Mouse (Mus musculus): ENCODE measurements at regions not wholly inside any gene's neighbourhood (a gene's known extent, or its start where the extent isn't known, plus 50 kb on each side); places are given as distances from the start of the nearest gene placed in this dataset.

- Histone ChIP-seq H3K4me1 (ENCODE audit: control insufficient read depth, insufficient read depth, low read length) (no peaks in the 10 kb centered on the region), H3K4me3 (ENCODE audit: low read depth, low read length) (no peak overlapping the region), H3K36me3 (replicated peaks; ENCODE audit: control insufficient read depth, insufficient read depth, low read depth, low read length) (no peaks in the 10 kb centered on the region), H3K9me3 (replicated peaks; ENCODE audit: control insufficient read depth, low read length) (no peaks in the 10 kb centered on the region), H3K9ac (replicated peaks; ENCODE audit: low read length) (no peak overlapping the region), H3K4me2 (ENCODE audit: low read depth, low read length) (no peak overlapping the region), H3K27me3 (ENCODE audit: control insufficient read depth, insufficient read depth, low read length) (no peaks in the 10 kb centered on the region), H3K27ac (replicated peaks; ENCODE audit: low read depth, low read length) (no peak overlapping the region)
- no peak for DNase-seq (ENCODE audit: low spot score)
- WGBS = 86% methylated on average over 10 of the region's 10 CpGs
- ATAC-seq (replicated peaks; ENCODE audit: insufficient number of reproducible peaks, low FRiP score, low TSS enrichment, low read depth) = no peak
These were observed 387.9 kb downstream of the Insc start for GRCm38 (mm10) chr7:115131259-115131969.

GRCm38 (mm10) chr7:115131970-115132551, 388.6 kb downstream of the Insc start:
- H3K4me2 ChIP-seq (ENCODE audit: low read depth, low read length) = no peak overlapping the region
- WGBS = 65% methylated on average over 11 of the region's 11 CpGs
- H3K4me1 ChIP-seq (ENCODE audit: control insufficient read depth, insufficient read depth, low read length) = no peaks in the 10 kb centered on the region
- ATAC-seq (replicated peaks; ENCODE audit: insufficient number of reproducible peaks, low FRiP score, low TSS enrichment, low read depth) (no peak), DNase-seq (ENCODE audit: low spot score) (peak; percentile 50)
- H3K4me3 ChIP-seq (ENCODE audit: low read depth, low read length) = no peak overlapping the region
- H3K9ac ChIP-seq (replicated peaks; ENCODE audit: low read length) = no peak overlapping the region
- H3K27ac ChIP-seq (replicated peaks; ENCODE audit: low read depth, low read length) = no peak overlapping the region; the same call in 1 of the 2 replicates
- H3K27me3 ChIP-seq (ENCODE audit: control insufficient read depth, insufficient read depth, low read length) = no peaks in the 10 kb centered on the region
- H3K36me3 ChIP-seq (replicated peaks; ENCODE audit: control insufficient read depth, insufficient read depth, low read depth, low read length) = no peaks in the 10 kb centered on the region
- H3K9me3 ChIP-seq (replicated peaks; ENCODE audit: control insufficient read depth, low read length) = no peaks in the 10 kb centered on the region

- ATAC-seq (replicated peaks; ENCODE audit: insufficient number of reproducible peaks, low FRiP score, low TSS enrichment, low read depth) (no peak), DNase-seq (ENCODE audit: low spot score) (no peak)
- H3K4me2 ChIP-seq (ENCODE audit: low read depth, low read length) = no peak overlapping the region
- no peak overlapping the region; the same call in 1 of the 2 replicates for H3K27ac ChIP-seq (replicated peaks; ENCODE audit: low read depth, low read length)
- 76% methylated on average over 3 of the region's 3 CpGs for WGBS
- no peak overlapping the region for H3K4me3 ChIP-seq (ENCODE audit: low read depth, low read length)
- no peak overlapping the region for H3K9ac ChIP-seq (replicated peaks; ENCODE audit: low read length)
- no peaks in the 10 kb centered on the region for H3K9me3 ChIP-seq (replicated peaks; ENCODE audit: control insufficient read depth, low read length)
- H3K36me3 ChIP-seq (replicated peaks; ENCODE audit: control insufficient read depth, insufficient read depth, low read depth, low read length) = no peaks in the 10 kb centered on the region
- H3K4me1 ChIP-seq (ENCODE audit: control insufficient read depth, insufficient read depth, low read length) = no peaks in the 10 kb centered on the region
- no peaks in the 10 kb centered on the region for H3K27me3 ChIP-seq (ENCODE audit: control insufficient read depth, insufficient read depth, low read length)
These were observed 389.1 kb downstream of the Insc start for GRCm38 (mm10) chr7:115132595-115132994.

GRCm38 (mm10) chr7:115134926-115135575, 391.6 kb downstream of the Insc start:
- H3K9me3 ChIP-seq (replicated peaks; ENCODE audit: control insufficient read depth, low read length) = no peaks in the 10 kb centered on the region
- H3K27ac ChIP-seq (replicated peaks; ENCODE audit: low read depth, low read length) = no peak overlapping the region
- no peak for ATAC-seq (replicated peaks; ENCODE audit: insufficient number of reproducible peaks, low FRiP score, low TSS enrichment, low read depth)
- H3K4me3 ChIP-seq (ENCODE audit: low read depth, low read length) = no peak overlapping the region
- no peak for DNase-seq (ENCODE audit: low spot score)
- no peaks in the 10 kb centered on the region for H3K36me3 ChIP-seq (replicated peaks; ENCODE audit: control insufficient read depth, insufficient read depth, low read depth, low read length)
- no peak overlapping the region for H3K9ac ChIP-seq (replicated peaks; ENCODE audit: low read length)
- H3K27me3 ChIP-seq (ENCODE audit: control insufficient read depth, insufficient read depth, low read length) = no peaks in the 10 kb centered on the region
- H3K4me2 ChIP-seq (ENCODE audit: low read depth, low read length) = no peak overlapping the region
- no peaks in the 10 kb centered on the region for H3K4me1 ChIP-seq (ENCODE audit: control insufficient read depth, insufficient read depth, low read length)
- 80% methylated on average over 3 of the region's 3 CpGs for WGBS

- H3K4me2 ChIP-seq (ENCODE audit: low read depth, low read length) = no peak overlapping the region
- no peak overlapping the region for H3K9ac ChIP-seq (replicated peaks; ENCODE audit: low read length)
- no peaks in the 10 kb centered on the region for H3K4me1 ChIP-seq (ENCODE audit: control insufficient read depth, insufficient read depth, low read length)
- H3K27ac ChIP-seq (replicated peaks; ENCODE audit: low read depth, low read length) = no peak overlapping the region
- WGBS = 84% methylated on average over 3 of the region's 3 CpGs
- H3K4me3 ChIP-seq (ENCODE audit: low read depth, low read length) = no peak overlapping the region
- DNase-seq (ENCODE audit: low spot score) = no peak
- ATAC-seq (replicated peaks; ENCODE audit: insufficient number of reproducible peaks, low FRiP score, low TSS enrichment, low read depth) = no peak
- no peaks in the 10 kb centered on the region for H3K36me3 ChIP-seq (replicated peaks; ENCODE audit: control insufficient read depth, insufficient read depth, low read depth, low read length)
- H3K27me3 ChIP-seq (ENCODE audit: control insufficient read depth, insufficient read depth, low read length) = no peaks in the 10 kb centered on the region
- no peaks in the 10 kb centered on the region for H3K9me3 ChIP-seq (replicated peaks; ENCODE audit: control insufficient read depth, low read length)
These were observed 396.8 kb downstream of the Insc start for GRCm38 (mm10) chr7:115140286-115140685.

- Histone ChIP-seq H3K36me3 (replicated peaks; ENCODE audit: control insufficient read depth, insufficient read depth, low read depth, low read length) (no peaks in the 10 kb centered on the region), H3K4me2 (ENCODE audit: low read depth, low read length) (no peak overlapping the region), H3K9me3 (replicated peaks; ENCODE audit: control insufficient read depth, low read length) (no peaks in the 10 kb centered on the region), H3K4me1 (ENCODE audit: control insufficient read depth, insufficient read depth, low read length) (no peaks in the 10 kb centered on the region), H3K27me3 (ENCODE audit: control insufficient read depth, insufficient read depth, low read length) (no peaks in the 10 kb centered on the region), H3K4me3 (ENCODE audit: low read depth, low read length) (no peak overlapping the region), H3K9ac (replicated peaks; ENCODE audit: low read length) (no peak overlapping the region), H3K27ac (replicated peaks; ENCODE audit: low read depth, low read length) (no peak overlapping the region)
- no peak for ATAC-seq (replicated peaks; ENCODE audit: insufficient number of reproducible peaks, low FRiP score, low TSS enrichment, low read depth)
- 64% methylated on average over 2 of the region's 2 CpGs for WGBS
- no peak for DNase-seq (ENCODE audit: low spot score)
These were observed 398.7 kb downstream of the Insc start for GRCm38 (mm10) chr7:115142163-115142562.

GRCm38 (mm10) chr7:115144947-115145346, 401.5 kb downstream of the Insc start:
- ATAC-seq (replicated peaks; ENCODE audit: insufficient number of reproducible peaks, low FRiP score, low TSS enrichment, low read depth) (peak; percentile 42; the same call in 1 of the 2 replicates), DNase-seq (ENCODE audit: low spot score) (peak; percentile 63)
- H3K27me3 ChIP-seq (ENCODE audit: control insufficient read depth, insufficient read depth, low read length) = no peaks in the 10 kb centered on the region
- H3K9ac ChIP-seq (replicated peaks; ENCODE audit: low read length) = no peak overlapping the region
- no peaks in the 10 kb centered on the region for H3K36me3 ChIP-seq (replicated peaks; ENCODE audit: control insufficient read depth, insufficient read depth, low read depth, low read length)
- H3K4me1 ChIP-seq (ENCODE audit: control insufficient read depth, insufficient read depth, low read length) = no peaks in the 10 kb centered on the region
- no peaks in the 10 kb centered on the region for H3K9me3 ChIP-seq (replicated peaks; ENCODE audit: control insufficient read depth, low read length)
- no peak overlapping the region for H3K4me2 ChIP-seq (ENCODE audit: low read depth, low read length)
- H3K27ac ChIP-seq (replicated peaks; ENCODE audit: low read depth, low read length) = no peak overlapping the region
- 32% methylated on average over 2 of the region's 2 CpGs for WGBS
- no peak overlapping the region for H3K4me3 ChIP-seq (ENCODE audit: low read depth, low read length)

- H3K36me3 ChIP-seq (replicated peaks; ENCODE audit: control insufficient read depth, insufficient read depth, low read depth, low read length) = no peaks in the 10 kb centered on the region
- DNase-seq (ENCODE audit: low spot score) (no peak), ATAC-seq (replicated peaks; ENCODE audit: insufficient number of reproducible peaks, low FRiP score, low TSS enrichment, low read depth) (no peak)
These were observed 404.0 kb downstream of the Insc start for GRCm38 (mm10) chr7:115147352-115147977.

More at GRCm38 (mm10) chr7:115147352-115147977, 404.0 kb downstream of the Insc start:
- H3K27me3 ChIP-seq (ENCODE audit: control insufficient read depth, insufficient read depth, low read length) = no peaks in the 10 kb centered on the region
- no peaks in the 10 kb centered on the region for H3K4me1 ChIP-seq (ENCODE audit: control insufficient read depth, insufficient read depth, low read length)
- no peak overlapping the region for H3K9ac ChIP-seq (replicated peaks; ENCODE audit: low read length)
- no peaks in the 10 kb centered on the region for H3K9me3 ChIP-seq (replicated peaks; ENCODE audit: control insufficient read depth, low read length)
- no peak overlapping the region for H3K4me3 ChIP-seq (ENCODE audit: low read depth, low read length)
- H3K27ac ChIP-seq (replicated peaks; ENCODE audit: low read depth, low read length) = no peak overlapping the region
- 85% methylated on average over 5 of the region's 5 CpGs for WGBS
- no peak overlapping the region for H3K4me2 ChIP-seq (ENCODE audit: low read depth, low read length)
